Mouse (Mus musculus) limb, embryonic 13.5 days (tissue): ENCODE measurements around the gene Ak7. TPM values are rescaled to one million over a fixed set of nuclear protein-coding genes. Genes with fewer than 3 reads are reported as not detected.

Experiments
- ATAC-seq: fragments of 200-750 bp; cut with Nextera tagmentation; 2 replicates; pipeline ENCODE4 v1.8.0; 2017; ENCODE audit warnings: low read depth, moderate number of reproducible peaks, moderate TSS enrichment; ENCODE audit not compliant: low FRiP score
- H3K27ac ChIP-seq: fragments of 300-500 bp; sonication (generic); 2 replicates; pipeline ENCODE4 v1.5.1; 2015; ENCODE audit warnings: inconsistent platforms, mild to moderate bottlenecking, moderate library complexity
- H3K27me3 ChIP-seq: fragments of 300-500 bp; sonication (generic); 2 replicates; pipeline ENCODE4 v1.6.1; 2015; ENCODE audit warnings: mild to moderate bottlenecking, inconsistent platforms
- H3K36me3 ChIP-seq: fragments of 300-500 bp; sonication (generic); 2 replicates; pipeline ENCODE4 v1.6.1; 2015; ENCODE audit warnings: inconsistent platforms, mild to moderate bottlenecking, moderate library complexity
- H3K4me1 ChIP-seq: fragments of 300-500 bp; sonication (generic); 2 replicates; pipeline ENCODE4 v1.6.1; 2015; ENCODE audit warnings: inconsistent platforms
- H3K4me2 ChIP-seq: fragments of 300-500 bp; sonication (generic); replicated peaks from 2 replicates; pipeline ENCODE4 v1.6.1; 2015; ENCODE audit warnings: inconsistent platforms, mild to moderate bottlenecking, moderate library complexity
- H3K4me3 ChIP-seq: fragments of 300-500 bp; sonication (generic); 2 replicates; pipeline ENCODE4 v1.5.1; 2015; ENCODE audit warnings: moderate library complexity, mild to moderate bottlenecking, inconsistent platforms
- H3K9ac ChIP-seq: fragments of 300-500 bp; sonication (generic); 2 replicates; pipeline ENCODE4 v1.6.1; 2015; ENCODE audit warnings: mild to moderate bottlenecking, inconsistent platforms
- H3K9me3 ChIP-seq: fragments of 300-500 bp; sonication (generic); 2 replicates; pipeline ENCODE4 v1.6.1; 2016; ENCODE audit warnings: inconsistent platforms
- WGBS: fragments of 180-500 bp; shearing (Covaris S2); methylation state at CpG from one replicate; pipeline ENCODE4 v1.1.7; 2015; 5-methylcytosine and 5-hydroxymethylcytosine counted together
- polyA plus RNA-seq: library from polyadenylated mRNA; unstranded; fragments of >200 nt; fragmentation: Nextera tagmentation; extraction: Ambion mirVana; gene quantifications from 2 replicates; pipeline ENCODE4 v1.2.1, GENCODE M21; 2015

Gene Ak7
- polyA plus RNA-seq, 1 experiment from 2014 or later, result 0.06 TPM

GRCm38 (mm10) chr12:105695848-105696247 lies 9.9 kb upstream of the Ak7 start:
- no peaks in the 10 kb centered on the region for H3K9me3 ChIP-seq
- no peaks in the 10 kb centered on the region for H3K4me1 ChIP-seq
- no peak overlapping the region for H3K4me2 ChIP-seq
- H3K36me3 ChIP-seq, result peaks cover 61% of the 10 kb centered on the region
- H3K27me3 ChIP-seq, result no peaks in the 10 kb centered on the region
- ATAC-seq, result no peak
- H3K9ac ChIP-seq, result no peak overlapping the region
- no peak overlapping the region for H3K27ac ChIP-seq
- H3K4me3 ChIP-seq, result no peak overlapping the region
- 83% methylated on average over 7 of the region's 7 CpGs for WGBS

- Histone ChIP-seq H3K9ac (no peak overlapping the region), H3K4me3 (no peak overlapping the region), H3K36me3 (peaks cover 63% of the 10 kb centered on the region), H3K4me2 (no peak overlapping the region), H3K4me1 (no peaks in the 10 kb centered on the region), H3K27me3 (no peaks in the 10 kb centered on the region), H3K27ac (no peak overlapping the region), H3K9me3 (no peaks in the 10 kb centered on the region)
- WGBS, result 83% methylated on average over 8 of the region's 8 CpGs
- ATAC-seq, result no peak
These were observed 8.5 kb upstream of the Ak7 start for GRCm38 (mm10) chr12:105697104-105697780.

- peaks cover 43% of the 10 kb centered on the region for H3K36me3 ChIP-seq
- no peak overlapping the region for H3K4me2 ChIP-seq
- H3K27me3 ChIP-seq, result no peaks in the 10 kb centered on the region
- ATAC-seq, result no peak
- no peaks in the 10 kb centered on the region for H3K9me3 ChIP-seq
- H3K4me3 ChIP-seq, result no peak overlapping the region
- peaks cover 4% of the 10 kb centered on the region; the same call in 1 of the 2 replicates for H3K4me1 ChIP-seq
- no peak overlapping the region for H3K27ac ChIP-seq
- WGBS, result 92% methylated on average over 12 of the region's 12 CpGs
- H3K9ac ChIP-seq, result no peak overlapping the region
These were observed 5.3 kb upstream of the Ak7 start for GRCm38 (mm10) chr12:105700433-105700832.

- H3K27ac ChIP-seq, result no peak overlapping the region
- no peak for ATAC-seq
- no peaks in the 10 kb centered on the region for H3K4me1 ChIP-seq
- peak overlapping the region; percentile 42 for H3K4me2 ChIP-seq
- WGBS, result 59% methylated on average over 17 of the region's 17 CpGs
- no peaks in the 10 kb centered on the region for H3K36me3 ChIP-seq
- H3K9me3 ChIP-seq, result no peaks in the 10 kb centered on the region
- H3K9ac ChIP-seq, result no peak overlapping the region
- H3K4me3 ChIP-seq, result peak overlapping the region; percentile 11; the same call in 1 of the 2 replicates
- H3K27me3 ChIP-seq, result no peaks in the 10 kb centered on the region
These were observed 12.8 kb downstream of the Ak7 start for GRCm38 (mm10) chr12:105718616-105719015.

- WGBS, result 80% methylated on average over 3 of the region's 3 CpGs
- no peak overlapping the region for H3K27ac ChIP-seq
- H3K27me3 ChIP-seq, result no peaks in the 10 kb centered on the region
- no peak overlapping the region for H3K4me3 ChIP-seq
- H3K4me1 ChIP-seq, result peaks cover 6% of the 10 kb centered on the region; the same call in 1 of the 2 replicates
- no peak overlapping the region for H3K4me2 ChIP-seq
- H3K9ac ChIP-seq, result no peak overlapping the region
- H3K36me3 ChIP-seq, result no peaks in the 10 kb centered on the region
- H3K9me3 ChIP-seq, result no peaks in the 10 kb centered on the region
- ATAC-seq, result no peak
These were observed 14.4 kb downstream of the Ak7 start for GRCm38 (mm10) chr12:105720196-105720595.

GRCm38 (mm10) chr12:105721452-105722132 lies 15.8 kb downstream of the Ak7 start:
- Histone ChIP-seq H3K9me3 (no peaks in the 10 kb centered on the region), H3K4me2 (no peak overlapping the region), H3K27ac (no peak overlapping the region), H3K4me3 (no peak overlapping the region), H3K27me3 (no peaks in the 10 kb centered on the region), H3K9ac (no peak overlapping the region), H3K36me3 (no peaks in the 10 kb centered on the region), H3K4me1 (peaks cover 6% of the 10 kb centered on the region; the same call in 1 of the 2 replicates)
- 62% methylated on average over 14 of the region's 14 CpGs for WGBS
- no peak for ATAC-seq

GRCm38 (mm10) chr12:105722657-105723056 lies 16.9 kb downstream of the Ak7 start:
- H3K27ac ChIP-seq, result no peak overlapping the region
- ATAC-seq, result no peak
- no peak overlapping the region for H3K4me3 ChIP-seq
- no peak overlapping the region for H3K9ac ChIP-seq
- no peaks in the 10 kb centered on the region for H3K27me3 ChIP-seq
- no peaks in the 10 kb centered on the region for H3K9me3 ChIP-seq
- no peak overlapping the region for H3K4me2 ChIP-seq
- 4% methylated on average over 5 of the region's 5 CpGs for WGBS
- peaks cover 6% of the 10 kb centered on the region; the same call in 1 of the 2 replicates for H3K4me1 ChIP-seq
- H3K36me3 ChIP-seq, result no peaks in the 10 kb centered on the region

GRCm38 (mm10) chr12:105724616-105725015 lies 18.8 kb downstream of the Ak7 start:
- H3K9ac ChIP-seq, result no peak overlapping the region
- 42% methylated on average over 1 of the region's 1 CpGs for WGBS
- no peaks in the 10 kb centered on the region for H3K27me3 ChIP-seq
- no peaks in the 10 kb centered on the region for H3K36me3 ChIP-seq
- H3K4me3 ChIP-seq, result no peak overlapping the region
- peaks cover 6% of the 10 kb centered on the region; the same call in 1 of the 2 replicates for H3K4me1 ChIP-seq
- H3K27ac ChIP-seq, result no peak overlapping the region
- no peaks in the 10 kb centered on the region for H3K9me3 ChIP-seq
- ATAC-seq, result no peak
- no peak overlapping the region for H3K4me2 ChIP-seq

- WGBS, result 73% methylated on average over 13 of the region's 13 CpGs
- no peaks in the 10 kb centered on the region for H3K27me3 ChIP-seq
- no peaks in the 10 kb centered on the region for H3K36me3 ChIP-seq
- no peak overlapping the region for H3K4me2 ChIP-seq
- H3K27ac ChIP-seq, result no peak overlapping the region
- no peaks in the 10 kb centered on the region for H3K9me3 ChIP-seq
- H3K9ac ChIP-seq, result no peak overlapping the region
- H3K4me3 ChIP-seq, result no peak overlapping the region
- H3K4me1 ChIP-seq, result peaks cover 6% of the 10 kb centered on the region; the same call in 1 of the 2 replicates
- ATAC-seq, result no peak
These were observed 20.0 kb downstream of the Ak7 start for GRCm38 (mm10) chr12:105725736-105726135.

GRCm38 (mm10) chr12:105727268-105727667 lies 21.5 kb downstream of the Ak7 start:
- Histone ChIP-seq H3K27me3 (no peaks in the 10 kb centered on the region), H3K9me3 (no peaks in the 10 kb centered on the region), H3K4me1 (peaks cover 6% of the 10 kb centered on the region; the same call in 1 of the 2 replicates), H3K4me3 (no peak overlapping the region), H3K27ac (no peak overlapping the region), H3K36me3 (no peaks in the 10 kb centered on the region), H3K4me2 (no peak overlapping the region), H3K9ac (no peak overlapping the region)
- ATAC-seq, result no peak
- 83% methylated on average over 3 of the region's 3 CpGs for WGBS

GRCm38 (mm10) chr12:105727964-105728363 lies 22.2 kb downstream of the Ak7 start:
- Histone ChIP-seq H3K4me1 (peaks cover 6% of the 10 kb centered on the region; the same call in 1 of the 2 replicates), H3K27me3 (no peaks in the 10 kb centered on the region), H3K36me3 (no peaks in the 10 kb centered on the region), H3K27ac (no peak overlapping the region), H3K9me3 (no peaks in the 10 kb centered on the region), H3K9ac (no peak overlapping the region), H3K4me3 (no peak overlapping the region), H3K4me2 (no peak overlapping the region)
- WGBS, result 27% methylated on average over 8 of the region's 8 CpGs
- no peak for ATAC-seq

- H3K4me3 ChIP-seq, result no peak overlapping the region
- no peak overlapping the region for H3K4me2 ChIP-seq
- H3K9me3 ChIP-seq, result no peaks in the 10 kb centered on the region
- WGBS, result 81% methylated on average over 6 of the region's 6 CpGs
- no peaks in the 10 kb centered on the region for H3K27me3 ChIP-seq
- no peaks in the 10 kb centered on the region for H3K36me3 ChIP-seq
- no peak for ATAC-seq
- no peak overlapping the region for H3K9ac ChIP-seq
- H3K4me1 ChIP-seq, result no peaks in the 10 kb centered on the region
- H3K27ac ChIP-seq, result no peak overlapping the region
These were observed 25.2 kb downstream of the Ak7 start for GRCm38 (mm10) chr12:105730851-105731460.
